Mouse (Mus musculus) heart, embryonic 15.5 days (tissue): ENCODE data around the gene Sec62. TPM values are rescaled to one million over a fixed set of nuclear protein-coding genes. Genes with fewer than 3 reads are reported as not detected.

Source experiments
- ATAC-seq: fragments of 200-750 bp; cut with Nextera tagmentation; replicated peaks from 2 replicates; pipeline ENCODE4 v1.8.0; 2017; ENCODE audit warnings: low read depth, moderate TSS enrichment; ENCODE audit not compliant: insufficient number of reproducible peaks, insufficient read depth, low FRiP score
- H3K27ac ChIP-seq: fragments of 300-500 bp; sonication (generic); 2 replicates; pipeline ENCODE4 v1.5.1; 2015; ENCODE audit warnings: mild to moderate bottlenecking, inconsistent platforms
- H3K27me3 ChIP-seq: fragments of 300-500 bp; sonication (generic); 2 replicates; pipeline ENCODE4 v1.6.1; 2015; ENCODE audit warnings: inconsistent platforms
- H3K36me3 ChIP-seq: fragments of 300-500 bp; sonication (generic); 2 replicates; pipeline ENCODE4 v1.6.1; 2015; ENCODE audit warnings: mild to moderate bottlenecking, inconsistent platforms
- H3K4me1 ChIP-seq: fragments of 300-500 bp; sonication (generic); replicated peaks from 2 replicates; pipeline ENCODE4 v1.6.1; 2015; ENCODE audit warnings: inconsistent platforms
- H3K4me2 ChIP-seq: fragments of 300-500 bp; sonication (generic); 2 replicates; pipeline ENCODE4 v1.6.1; 2015; ENCODE audit warnings: inconsistent platforms, mild to moderate bottlenecking, moderate library complexity
- H3K4me3 ChIP-seq: fragments of 300-500 bp; sonication (generic); 2 replicates; pipeline ENCODE4 v1.5.1; 2015; ENCODE audit warnings: mild to moderate bottlenecking, inconsistent platforms
- H3K9ac ChIP-seq: fragments of 300-500 bp; sonication (generic); 2 replicates; pipeline ENCODE4 v1.6.1; 2015; ENCODE audit warnings: mild to moderate bottlenecking, inconsistent platforms
- H3K9me3 ChIP-seq: fragments of 300-500 bp; sonication (generic); replicated peaks from 2 replicates; pipeline ENCODE4 v1.6.1; 2016; ENCODE audit warnings: inconsistent platforms
- WGBS: fragments of 180-500 bp; shearing (Covaris S2); methylation state at CpG from one replicate; pipeline ENCODE4 v1.1.7; 2015; ENCODE audit warnings: mixed read lengths; 5-methylcytosine and 5-hydroxymethylcytosine counted together
- polyA plus RNA-seq: library from polyadenylated mRNA; unstranded; fragments of >200 nt; fragmentation: Nextera tagmentation; extraction: Ambion mirVana; gene quantifications from 2 replicates; pipeline ENCODE4 v1.2.1, GENCODE M21; 2015

Sec62 gene
- polyA plus RNA-seq, 1 experiment from 2014 or later, result 71.3 TPM

- H3K4me1 ChIP-seq, result no peaks in the 10 kb centered on the region
- H3K36me3 ChIP-seq, result no peaks in the 10 kb centered on the region
- H3K27me3 ChIP-seq, result no peaks in the 10 kb centered on the region
- no peak overlapping the region for H3K4me2 ChIP-seq
- no peak overlapping the region for H3K27ac ChIP-seq
- H3K4me3 ChIP-seq, result no peak overlapping the region
- 63% methylated on average over 5 of the region's 5 CpGs for WGBS
- H3K9me3 ChIP-seq, result no peaks in the 10 kb centered on the region
- no peak for ATAC-seq
- H3K9ac ChIP-seq, result no peak overlapping the region
These were observed 76.0 kb downstream of the Sec62 start for GRCm38 (mm10) chr3:30868625-30869024.

- Histone ChIP-seq H3K4me2 (no peak overlapping the region), H3K27me3 (no peaks in the 10 kb centered on the region), H3K4me3 (no peak overlapping the region), H3K4me1 (no peaks in the 10 kb centered on the region), H3K9ac (no peak overlapping the region), H3K27ac (no peak overlapping the region), H3K9me3 (no peaks in the 10 kb centered on the region), H3K36me3 (no peaks in the 10 kb centered on the region)
- ATAC-seq, result no peak
- 79% methylated on average over 1 of the region's 1 CpGs for WGBS
These were observed 77.3 kb downstream of the Sec62 start for GRCm38 (mm10) chr3:30869995-30870394.

Other genes starting within 250 kb of the Sec62 start
- gene Mecom, start 244.9 kb upstream of the Sec62 start, polyA plus RNA-seq, result 17.3 and 24.1 TPM in 2 replicates
- not detected in 2 replicates for gene Actrt3, start 192.9 kb upstream of the Sec62 start, polyA plus RNA-seq
- 21.2 and 23.2 TPM in 2 replicates for gene Mynn, start 190.8 kb upstream of the Sec62 start, polyA plus RNA-seq
- gene Lrriq4, start 148.4 kb upstream of the Sec62 start, polyA plus RNA-seq, result not detected in 2 replicates
- 0.49 and 0.74 TPM in 2 replicates for gene Lrrc34, start 145.0 kb upstream of the Sec62 start, polyA plus RNA-seq
- gene Lrrc31, start 93.0 kb upstream of the Sec62 start, polyA plus RNA-seq, result not detected in 2 replicates
- not detected in 2 replicates for gene Samd7, start 46.6 kb upstream of the Sec62 start, polyA plus RNA-seq
- 1.1 and 2.2 TPM in 2 replicates for gene Gpr160, start 63.1 kb downstream of the Sec62 start, polyA plus RNA-seq
- gene Phc3, start 176.5 kb downstream of the Sec62 start, polyA plus RNA-seq, result 4.9 and 5.7 TPM in 2 replicates
- gene Prkci, start 202.9 kb downstream of the Sec62 start, polyA plus RNA-seq, result 15.1 and 19.1 TPM in 2 replicates